Mouse (Mus musculus) adipocyte (in vitro differentiated cells): ENCODE measurements at regions not wholly inside any gene's neighbourhood (a gene's known extent, or its start where the extent isn't known, plus 50 kb on each side); places are given as distances from the start of the nearest gene placed in this dataset.
"Not testable (repeated sequence)": the region's sequence is repeated elsewhere in the genome, so short reads cannot be mapped to it uniquely, and the experiment has no call there.

ENCODE experiments used
- DNase-seq: peaks from one replicate; pipeline ENCODE4 v3.0.0-alpha.2; 2016; ENCODE audit warnings: low spot score

DNA sequence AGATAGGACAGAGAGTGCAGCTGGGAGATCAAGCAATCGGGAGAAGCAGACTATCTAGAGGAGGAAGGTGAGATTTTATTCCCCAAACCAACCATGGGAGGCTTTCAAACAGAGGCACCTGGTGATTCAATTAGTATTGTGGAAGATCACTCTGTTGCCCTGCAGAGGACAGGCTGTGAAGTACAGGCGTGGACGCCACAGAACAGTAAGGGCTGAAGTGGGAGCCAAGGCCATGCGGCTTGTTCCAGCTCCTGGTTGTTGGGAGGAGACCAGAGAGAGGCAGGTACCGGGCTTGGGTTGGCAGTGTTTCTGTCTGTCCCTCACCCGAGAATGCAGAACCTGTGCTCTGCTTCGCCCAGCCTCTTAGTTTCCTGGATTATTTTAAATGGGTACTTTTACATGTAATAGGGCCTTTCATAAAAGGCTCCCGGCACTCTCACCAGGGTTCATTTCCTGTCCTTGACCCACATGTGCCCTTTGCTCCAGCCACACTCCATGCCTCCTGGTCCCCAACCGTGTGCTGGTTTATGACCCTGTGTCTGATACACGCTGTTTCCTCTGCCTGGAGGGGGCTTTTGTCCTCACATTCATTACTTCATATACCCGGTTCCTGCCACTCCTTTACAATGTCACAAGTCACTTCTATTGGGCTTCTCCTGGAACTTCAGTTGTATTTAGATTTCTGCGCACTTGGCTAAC, 58.3 kb downstream of the Vcpkmt start:
- no peak for DNase-seq

DNA sequence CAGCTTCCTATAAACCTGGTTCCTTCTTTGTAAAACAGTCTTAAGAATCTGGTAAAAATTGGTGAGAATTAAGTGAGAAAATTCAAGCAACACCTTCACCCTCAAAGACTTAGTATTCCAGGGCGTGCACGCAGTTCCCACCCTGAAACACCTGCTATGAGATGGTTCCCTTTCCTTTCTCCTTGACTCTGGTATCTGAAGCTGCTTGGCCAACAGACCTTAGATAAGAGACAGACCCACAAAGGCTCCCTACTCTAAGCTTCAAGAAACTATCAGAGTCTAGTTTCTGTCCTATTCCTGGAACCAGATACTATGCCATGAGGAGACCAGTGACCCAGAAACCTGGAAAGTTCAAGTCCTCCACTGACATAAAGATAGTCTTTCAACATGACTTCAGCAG, 63.0 kb downstream of the Vcpkmt start:
- DNase-seq: no peak

DNA sequence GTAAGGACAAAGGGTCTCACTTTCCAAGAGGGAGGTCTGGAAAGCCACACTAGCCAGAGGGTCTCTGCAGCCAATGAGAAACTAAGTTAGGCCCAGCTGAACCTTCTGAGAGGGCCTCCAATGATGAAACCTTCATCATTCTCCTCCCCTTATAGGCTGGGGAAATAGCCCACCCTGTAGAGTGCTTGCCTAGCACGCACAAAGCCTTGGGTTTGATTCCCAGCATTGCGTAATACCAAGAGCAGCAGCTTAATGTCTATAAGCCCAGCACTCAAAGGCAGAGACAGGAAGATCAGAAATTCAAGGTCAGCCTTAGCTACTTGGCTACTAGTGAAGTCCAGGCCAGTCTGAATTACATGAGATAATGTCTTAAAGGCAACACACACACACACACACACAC, 63.8 kb downstream of the Vcpkmt start:
- DNase-seq: no peak

GRCm38 (mm10) chr12:69517616-69518015, 65.2 kb downstream of the Vcpkmt start:
- no peak for DNase-seq

DNA sequence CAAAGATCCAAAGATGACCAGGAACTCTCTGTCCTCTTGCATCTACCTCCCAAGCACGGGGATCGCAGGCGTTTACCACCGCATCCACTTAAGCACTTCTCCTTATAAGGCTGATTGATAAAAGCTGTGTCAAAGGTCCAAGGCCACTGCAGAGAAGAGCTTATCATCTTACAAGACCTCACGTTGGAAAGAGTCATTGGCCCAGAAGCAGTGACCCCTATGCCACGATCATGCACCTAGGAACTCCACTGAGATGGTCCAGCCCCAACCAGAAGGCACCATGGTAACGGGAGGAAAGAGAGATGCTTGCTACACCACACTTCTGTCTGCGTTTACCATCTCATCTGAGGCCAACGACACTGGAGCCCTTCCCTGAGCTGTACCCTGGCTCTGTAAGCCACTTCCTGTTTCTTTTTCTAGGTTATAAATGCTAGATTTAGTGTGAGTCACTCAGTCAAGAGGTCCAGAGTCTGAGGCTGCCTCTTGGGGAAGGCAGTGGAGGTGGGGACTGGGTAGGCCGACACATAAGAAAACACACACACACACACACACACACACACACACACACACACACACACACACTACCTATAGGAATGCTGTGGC, 66.4 kb downstream of the Vcpkmt start:
- no peak for DNase-seq

- DNase-seq: no peak
Measured at GRCm38 (mm10) chr12:69515850-69516249, 67.0 kb downstream of the Vcpkmt start.

GRCm38 (mm10) chr12:69515117-69515516, 67.7 kb downstream of the Vcpkmt start:
- no peak for DNase-seq

DNA sequence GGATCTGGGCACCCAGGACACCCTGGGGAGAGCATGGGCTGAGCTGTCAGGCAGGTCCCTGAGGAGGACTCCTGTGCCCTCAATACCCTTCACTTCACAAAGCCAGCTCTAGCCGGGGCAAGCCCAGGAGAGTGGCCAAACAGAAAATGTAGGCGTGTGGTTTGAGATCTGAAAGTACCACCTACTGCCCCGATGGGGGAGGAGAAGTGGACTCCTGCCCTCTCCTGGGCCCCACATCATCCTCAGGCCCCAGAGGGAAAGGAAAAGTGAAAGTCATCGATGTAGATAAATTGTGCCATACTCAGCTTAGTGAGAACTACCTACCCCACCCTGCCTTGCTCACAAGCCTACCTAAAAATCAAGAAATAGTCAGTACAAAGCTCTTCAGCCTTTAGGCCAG, 69.7 kb downstream of the Vcpkmt start:
- peak; percentile 21 for DNase-seq

DNA sequence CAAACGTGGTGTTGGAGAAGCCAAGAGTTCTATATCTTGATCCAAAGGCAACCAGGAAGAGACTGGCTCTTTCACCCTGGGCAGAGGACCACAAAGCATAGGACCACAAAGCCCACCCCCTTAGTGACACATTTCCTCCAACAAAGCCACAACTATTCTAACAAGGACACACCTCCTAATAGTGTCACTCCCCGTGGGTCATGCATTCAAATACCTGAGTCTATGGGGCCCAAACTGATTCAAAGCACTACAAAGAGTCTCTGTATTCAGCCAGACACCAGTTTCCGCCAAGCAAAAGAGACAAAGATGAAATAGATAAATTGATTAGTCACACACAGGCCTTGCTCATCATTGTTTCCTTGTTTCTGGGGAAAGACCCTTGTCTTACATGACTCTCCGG, 72.1 kb downstream of the Vcpkmt start:
- no peak for DNase-seq

DNA sequence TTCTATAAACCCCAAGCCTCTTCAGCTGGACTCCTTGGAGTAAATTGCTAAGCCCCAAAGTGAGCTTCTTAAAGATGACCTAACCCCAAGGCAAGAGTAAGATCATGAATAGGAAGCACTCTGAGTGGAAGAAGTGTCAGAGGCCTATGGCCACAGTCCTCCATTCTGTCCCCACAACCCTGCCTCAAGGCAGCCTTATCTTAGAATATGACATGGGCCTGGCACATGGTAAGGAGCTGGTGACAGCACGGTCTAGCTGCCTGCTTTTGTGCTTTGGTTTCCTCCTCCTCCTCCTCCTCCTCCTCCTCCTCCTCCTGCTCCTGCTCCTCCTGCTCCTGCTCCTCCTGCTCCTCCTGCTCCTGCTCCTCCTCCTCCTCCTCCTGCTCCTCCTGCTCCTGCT, 73.6 kb downstream of the Vcpkmt start:
- DNase-seq: not testable (repeated sequence)

GRCm38 (mm10) chr12:69507906-69508305, 74.9 kb downstream of the Vcpkmt start:
- no peak for DNase-seq

- no peak for DNase-seq
Measured at GRCm38 (mm10) chr12:69507333-69507732, 75.5 kb downstream of the Vcpkmt start.

DNA sequence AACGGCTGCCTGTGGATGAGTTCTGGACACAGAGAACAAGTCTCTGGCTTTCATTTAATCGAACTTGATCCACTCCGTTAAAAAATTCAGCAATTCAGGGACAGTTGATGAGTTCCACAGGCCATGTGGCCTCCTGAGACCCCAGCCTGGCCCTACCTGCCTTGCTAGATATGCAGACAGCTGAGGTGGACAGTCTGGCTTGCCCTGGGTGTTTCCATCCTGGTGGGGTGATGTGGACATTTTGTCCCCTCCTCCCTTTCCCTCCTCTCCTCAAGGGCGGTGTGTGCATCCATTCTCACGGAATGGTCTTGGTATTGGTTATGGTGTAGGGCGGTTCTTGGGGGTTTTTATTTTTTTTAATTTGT, 80.1 kb downstream of the Vcpkmt start:
- no peak for DNase-seq

DNA sequence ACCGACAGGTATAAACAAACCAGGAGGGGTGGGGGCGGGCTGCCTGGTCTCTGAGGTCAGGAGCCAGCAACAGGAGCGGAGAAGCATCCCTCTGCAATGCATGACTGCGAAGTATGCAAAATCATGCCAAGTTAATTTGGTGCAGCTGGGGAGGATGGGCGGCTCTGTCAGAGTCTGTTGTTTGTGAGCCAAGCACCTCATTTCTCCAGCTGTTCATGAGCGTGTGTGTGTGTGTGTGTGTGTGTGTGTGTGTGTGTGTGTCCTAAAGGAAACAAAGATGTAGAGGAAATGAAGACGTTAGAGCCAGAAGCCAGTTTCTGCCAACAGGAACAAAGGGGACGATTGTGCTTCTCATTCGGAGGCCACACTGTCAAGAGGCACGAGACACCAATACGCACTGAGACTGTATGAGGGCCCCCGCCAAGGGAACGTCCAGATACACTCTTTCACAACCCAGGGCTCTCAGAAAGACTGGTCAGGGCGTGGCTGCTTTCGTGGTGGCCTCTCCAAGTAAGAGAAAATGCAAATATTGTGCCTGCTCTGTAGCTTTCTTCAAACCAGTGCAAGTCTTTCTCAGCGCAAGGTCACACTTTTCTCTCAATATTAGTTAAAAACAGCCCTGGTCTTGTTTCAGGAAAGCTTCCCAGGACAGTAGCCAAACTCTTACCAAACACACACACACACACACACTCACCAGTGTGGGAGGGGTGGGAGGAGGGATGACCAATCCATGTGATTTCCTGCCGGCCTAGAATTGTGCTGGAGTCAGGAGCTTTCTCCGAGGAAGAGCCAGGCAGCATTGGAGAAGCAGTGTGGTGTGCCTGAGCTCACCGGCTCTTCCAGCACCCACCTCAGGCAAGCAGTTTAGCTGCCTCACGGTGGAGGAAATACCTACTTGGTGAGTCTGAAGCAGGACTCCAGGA, 80.8 kb downstream of the Vcpkmt start:
- DNase-seq: peak; percentile 99

DNA sequence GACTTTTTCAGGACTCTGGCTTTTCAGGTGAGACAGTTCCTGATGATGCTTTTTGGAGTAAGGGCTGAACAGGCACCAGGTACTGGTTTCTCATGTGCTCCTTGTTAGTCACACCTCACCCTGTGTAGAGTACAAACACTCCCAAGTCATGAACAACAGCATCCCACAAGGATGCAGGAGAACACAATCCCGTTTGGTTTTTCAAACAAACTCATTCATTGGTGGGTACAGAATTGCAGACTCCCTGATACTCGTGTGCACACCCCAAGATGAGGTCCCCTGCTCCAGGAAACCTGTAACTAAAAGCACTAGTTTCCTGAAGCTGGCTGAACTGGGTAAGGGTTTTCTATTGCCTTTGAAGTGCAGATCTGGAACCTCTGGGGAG, 81.5 kb downstream of the Vcpkmt start:
- no peak for DNase-seq

- peak; percentile 79 for DNase-seq
Measured at GRCm38 (mm10) chr12:69500600-69501345, 82.1 kb downstream of the Vcpkmt start.

GRCm38 (mm10) chr12:69497121-69497520, 85.7 kb downstream of the Vcpkmt start:
- DNase-seq: peak; percentile 89

DNA sequence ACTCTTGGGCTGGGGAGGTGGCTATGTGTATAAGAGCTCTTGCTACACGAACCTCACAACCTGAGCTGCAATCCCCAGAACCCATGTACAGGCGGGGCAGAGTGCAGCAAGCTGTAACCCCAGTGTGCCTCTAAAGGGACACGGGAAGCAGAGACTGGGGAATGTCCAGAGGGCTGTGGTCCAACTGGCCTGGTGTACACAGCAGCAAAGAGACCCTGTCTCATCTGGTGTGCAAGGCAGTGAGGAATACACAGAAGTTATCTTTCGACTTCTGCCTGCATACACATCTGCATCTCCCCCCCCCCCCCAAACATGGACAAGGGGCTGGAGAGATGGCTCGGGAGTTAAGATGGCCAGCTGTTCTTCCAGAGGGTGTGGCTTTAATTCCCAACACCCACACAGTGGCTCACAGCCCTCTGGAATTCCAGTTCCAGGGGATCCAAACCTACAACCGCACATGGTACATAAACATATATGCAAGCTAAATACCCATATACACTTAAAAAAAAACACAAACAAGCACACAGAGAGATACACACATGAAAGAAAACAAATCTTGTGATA, 86.4 kb downstream of the Vcpkmt start:
- DNase-seq: no peak

DNA sequence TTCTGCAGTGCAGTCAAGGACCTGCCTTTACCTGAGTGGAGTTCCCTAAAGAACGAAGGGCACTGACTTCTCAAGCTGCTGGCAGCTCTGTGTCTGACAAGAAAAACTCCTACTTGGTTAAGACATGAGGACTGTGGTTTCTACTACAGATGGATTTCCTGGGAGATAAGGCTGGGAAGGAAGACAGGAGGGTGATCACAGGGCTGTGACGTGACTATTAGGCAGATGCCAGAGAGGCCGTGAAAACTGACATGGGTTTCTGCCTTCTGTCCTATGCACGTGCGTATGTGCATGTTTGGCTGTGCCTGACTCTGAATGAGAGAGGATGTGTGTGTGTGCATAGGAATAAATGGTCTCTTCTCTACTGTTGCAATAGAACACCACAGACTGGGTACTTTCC, 87.1 kb downstream of the Vcpkmt start:
- DNase-seq: no peak

- DNase-seq: peak; percentile 21
Measured at GRCm38 (mm10) chr12:69494648-69495047, 88.2 kb downstream of the Vcpkmt start.

- no peak for DNase-seq
Measured at GRCm38 (mm10) chr12:69489686-69490085, 93.1 kb downstream of the Vcpkmt start.

- no peak for DNase-seq
Measured at GRCm38 (mm10) chr12:69486903-69487302, 95.9 kb downstream of the Vcpkmt start.
